Comparison of ENCODE assay signal across 14 mouse cellular contexts in genomic region chr9:99400781-99401180, GRCm38 (mm10). TPM values are rescaled to one million over a fixed set of nuclear protein-coding genes. Genes with fewer than 3 reads are reported as not detected.
A peak's percentile ranks its signal among the peaks of the same experiment; 100 is the strongest.
DNase-seq lines count a peak whose midpoint lies in the region; ATAC-seq and TF ChIP-seq lines count a peak whose summit lies in the region.
"Had no signal": no experiment of that assay in that cellular context is flagged by ENCODE, and none has a peak within 500 bp of the region (broad histone marks: within the 10 kb centered on the region; RNA-seq: fewer than 3 reads in every experiment).

No protein-coding gene starts in this region.

- 74% methylated on average over 6 of the region's 6 CpGs for WGBS in midbrain, postnatal 0 days
- 86% methylated on average over 6 of the region's 6 CpGs for WGBS in midbrain, embryonic 15.5 days
- WGBS in cerebellum, adult 2 months = 43% methylated on average over 6 of the region's 6 CpGs
- 78% methylated on average over 6 of the region's 6 CpGs for WGBS in olfactory bulb, adult 2 months
- 76% methylated on average over 6 of the region's 6 CpGs for WGBS in forebrain, embryonic 10.5 days

- H3K4me2 ChIP-seq in midbrain, postnatal 0 days (ENCODE audit: low read depth, low read length, poor library complexity, severe bottlenecking) = no peak overlapping the region
- no peak overlapping the region for H3K4me2 ChIP-seq in midbrain, embryonic 15.5 days
- H3K4me2 ChIP-seq: heart, embryonic 11.5 days had no signal

- H3K36me3 ChIP-seq in midbrain, postnatal 0 days (ENCODE audit: insufficient read depth, low read length) = peaks cover 14% of the 10 kb centered on the region
- H3K36me3 ChIP-seq in midbrain, embryonic 15.5 days (replicated peaks) = 0 out of 2 replicates have a peak, but pooled peaks cover 4% of the 10 kb centered on the region
- H3K36me3 ChIP-seq in forebrain, embryonic 10.5 days (replicated peaks) = no peaks in the 10 kb centered on the region
- H3K36me3 ChIP-seq: midbrain, embryonic 10.5 days had no signal

- no peak for TF ChIP-seq POLR2A in cerebellum, adult 2 months (IDR thresholded peaks at IDR 0.05; ENCODE audit: borderline replicate concordance, insufficient read depth, low read length)
- no peak for TF ChIP-seq POLR2A in olfactory bulb, adult 2 months (IDR thresholded peaks at IDR 0.05; ENCODE audit: insufficient read depth, low read depth, low read length)

- no peak overlapping the region for H3K4me3 ChIP-seq in gastrocnemius, adult 2 months
- H3K4me3 ChIP-seq in midbrain, postnatal 0 days (ENCODE audit: low read depth, low read length) = no peak overlapping the region
- H3K4me3 ChIP-seq in midbrain, embryonic 15.5 days = no peak overlapping the region
- H3K4me3 ChIP-seq in cerebellum, adult 2 months (replicated peaks; ENCODE audit: insufficient read depth, low read depth, low read length) = no peak overlapping the region
- no peak overlapping the region for H3K4me3 ChIP-seq in olfactory bulb, adult 2 months (ENCODE audit: insufficient read depth, low read depth, low read length)
- no peak overlapping the region for H3K4me3 ChIP-seq in forebrain, embryonic 10.5 days
- H3K4me3 ChIP-seq: midbrain, embryonic 10.5 days had no signal

- H3K9me3 ChIP-seq in midbrain, postnatal 0 days (ENCODE audit: low read length) = no peaks in the 10 kb centered on the region
- no peaks in the 10 kb centered on the region for H3K9me3 ChIP-seq in midbrain, embryonic 15.5 days
- H3K9me3 ChIP-seq in forebrain, embryonic 10.5 days = no peaks in the 10 kb centered on the region
- H3K9me3 ChIP-seq: midbrain, embryonic 10.5 days had no signal

- intact Hi-C loops in gastrocnemius, adult 2 months (cut with DNase I) = loop anchor here (2.0 kb wide), 1 partner anchor 36 kb away; the partner anchor contains the start of gene Mras
- intact Hi-C loops in gastrocnemius, postnatal 36 days (cut with DNase I) = loop anchor here (5.0 kb wide), 1 partner anchor 37 kb away; the partner anchor contains the start of gene Mras

- no peaks in the 10 kb centered on the region for H3K4me1 ChIP-seq in midbrain, postnatal 0 days (ENCODE audit: insufficient read depth, low read length)
- peaks cover 4% of the 10 kb centered on the region; the same call in 1 of the 2 replicates for H3K4me1 ChIP-seq in midbrain, embryonic 15.5 days
- peaks cover 15% of the 10 kb centered on the region for H3K4me1 ChIP-seq in cerebellum, adult 2 months (ENCODE audit: control insufficient read depth, insufficient read depth, low read length)
- peaks cover 25% of the 10 kb centered on the region for H3K4me1 ChIP-seq in olfactory bulb, adult 2 months (ENCODE audit: control insufficient read depth, insufficient read depth, low read length)
- no peaks in the 10 kb centered on the region for H3K4me1 ChIP-seq in forebrain, embryonic 10.5 days
- H3K4me1 ChIP-seq: midbrain, embryonic 10.5 days had no signal

- no peak for ATAC-seq in midbrain, postnatal 0 days (ENCODE audit: low FRiP score)
- ATAC-seq in midbrain, embryonic 15.5 days (replicated peaks) = no peak
- ATAC-seq: inflammation-experienced regulatory T-cells, adult 6 months had no signal

- H3K27ac ChIP-seq in gastrocnemius, adult 2 months = peak overlapping the region; percentile 84
- peak overlapping the region; percentile 47; the same call in 1 of the 2 replicates for H3K27ac ChIP-seq in midbrain, postnatal 0 days (ENCODE audit: low read depth, low read length)
- H3K27ac ChIP-seq in midbrain, embryonic 15.5 days = no peak overlapping the region
- 0 out of 2 replicates have a peak overlapping the region, but pooled peaks have one; percentile 4 for H3K27ac ChIP-seq in cerebellum, adult 2 months (ENCODE audit: insufficient read depth, low read length)
- peak overlapping the region; percentile 23; the same call in 1 of the 2 replicates for H3K27ac ChIP-seq in olfactory bulb, adult 2 months (ENCODE audit: insufficient read depth, low read depth, low read length)
- H3K27ac ChIP-seq in forebrain, embryonic 10.5 days = no peak overlapping the region
- H3K27ac ChIP-seq: midbrain, embryonic 10.5 days had no signal

- no peak for TF ChIP-seq CTCF in gastrocnemius, adult 2 months (IDR thresholded peaks at IDR 0.05)
- TF ChIP-seq CTCF in midbrain, postnatal 0 days (IDR thresholded peaks at IDR 0.05) = no peak
- no peak for TF ChIP-seq CTCF in cerebellum, adult 2 months (IDR thresholded peaks at IDR 0.05; ENCODE audit: borderline replicate concordance, insufficient read depth, low read depth, low read length)
- TF ChIP-seq CTCF in olfactory bulb, adult 2 months (IDR thresholded peaks at IDR 0.05; ENCODE audit: insufficient read depth, low read depth, low read length) = no peak

- H3K27me3 ChIP-seq in midbrain, postnatal 0 days (ENCODE audit: insufficient read depth, low read length) = no peaks in the 10 kb centered on the region
- H3K27me3 ChIP-seq in midbrain, embryonic 15.5 days (replicated peaks) = no peaks in the 10 kb centered on the region
- no peaks in the 10 kb centered on the region for H3K27me3 ChIP-seq in cerebellum, adult 2 months (ENCODE audit: control insufficient read depth, insufficient read depth, low read length)
- H3K27me3 ChIP-seq in forebrain, embryonic 10.5 days (ENCODE audit: poor library complexity, severe bottlenecking) = no peaks in the 10 kb centered on the region

- no peak overlapping the region for H3K9ac ChIP-seq in midbrain, postnatal 0 days (replicated peaks; ENCODE audit: low read length, poor library complexity, severe bottlenecking)
- no peak overlapping the region for H3K9ac ChIP-seq in midbrain, embryonic 15.5 days

- peak; percentile 74 for DNase-seq in gastrocnemius, adult 2 months
- no peak for DNase-seq in gastrocnemius, postnatal 36 days
- no peak for DNase-seq in midbrain, postnatal 0 days (ENCODE audit: low spot score)
- DNase-seq in cerebellum, adult 2 months = peak; percentile 47 to 63
- DNase-seq in forebrain, embryonic 10.5 days (ENCODE audit: extremely low spot score, low spot score) = no peak
- DNase-seq in embryo, embryonic 10 days (ENCODE audit: low spot score) = no peak
- DNase-seq: embryo, embryonic 11 days; lung, adult 18-20 months had no signal

RNA-seq across cellular contexts. Expression of gene Mras, which starts 36.4 kb away (rescaled TPM):
- 1 to 10 TPM; 5.0 to 5.7 TPM for total RNA-seq in gastrocnemius, adult 2 months (2021)
- total RNA-seq in gastrocnemius, postnatal 36 days (2021) = 1 to 10 TPM; 4.0 to 5.1 TPM
- total RNA-seq in midbrain, postnatal 0 days (2014; rRNA removed) = 73.8 and 92.9 TPM in 2 replicates
- 70.0 and 72.6 TPM in 2 replicates for polyA plus RNA-seq in midbrain, postnatal 0 days (2015; fragmentation: Nextera tagmentation; extraction: Ambion mirVana)
- 64.2 and 64.3 TPM in 2 replicates for polyA plus RNA-seq in midbrain, embryonic 15.5 days (2015; fragmentation: Nextera tagmentation; extraction: Ambion mirVana)
- polyA plus RNA-seq in cerebellum, adult 2 months (2012; rRNA removed) = 68.9 and 81.5 TPM in 2 replicates
- polyA plus RNA-seq in olfactory bulb, adult 2 months (2012; ENCODE audit: insufficient read depth, insufficient read length, low replicate concordance, missing spikeins) = not detected in 2 replicates
- polyA plus RNA-seq in forebrain, embryonic 10.5 days (2016; fragmentation: Nextera tagmentation; extraction: Ambion mirVana) = 7.6 and 8.7 TPM in 2 replicates

RNA-seq across cellular contexts. Expression of gene Esyt3, which starts 42.4 kb away (rescaled TPM):
- not detected for total RNA-seq in gastrocnemius, adult 2 months (2021)
- not detected for total RNA-seq in gastrocnemius, postnatal 36 days (2021)
- total RNA-seq in midbrain, postnatal 0 days (2014; rRNA removed) = 0.82 and 1.1 TPM in 2 replicates
- 1.4 and 1.8 TPM in 2 replicates for polyA plus RNA-seq in midbrain, postnatal 0 days (2015; fragmentation: Nextera tagmentation; extraction: Ambion mirVana)
- polyA plus RNA-seq in midbrain, embryonic 15.5 days (2015; fragmentation: Nextera tagmentation; extraction: Ambion mirVana) = 0.63 and 0.75 TPM in 2 replicates
- 0.43 and 0.54 TPM in 2 replicates for polyA plus RNA-seq in cerebellum, adult 2 months (2012; rRNA removed)
- not detected in 2 replicates for polyA plus RNA-seq in olfactory bulb, adult 2 months (2012; ENCODE audit: insufficient read depth, insufficient read length, low replicate concordance, missing spikeins)
- polyA plus RNA-seq in forebrain, embryonic 10.5 days (2016; fragmentation: Nextera tagmentation; extraction: Ambion mirVana) = 0.35 and 0.37 TPM in 2 replicates

RNA-seq across cellular contexts. Expression of gene Nme9, which starts 50.5 kb away (rescaled TPM):
- total RNA-seq in gastrocnemius, adult 2 months (2021) = not detected
- total RNA-seq in gastrocnemius, postnatal 36 days (2021) = not detected
- total RNA-seq in midbrain, postnatal 0 days (2014; rRNA removed) = 0.42 and 1.2 TPM in 2 replicates
- 0.72 and 0.90 TPM in 2 replicates for polyA plus RNA-seq in midbrain, postnatal 0 days (2015; fragmentation: Nextera tagmentation; extraction: Ambion mirVana)
- 0.30 and 1.1 TPM in 2 replicates for polyA plus RNA-seq in midbrain, embryonic 15.5 days (2015; fragmentation: Nextera tagmentation; extraction: Ambion mirVana)
- polyA plus RNA-seq in cerebellum, adult 2 months (2012; rRNA removed) = 0.15 and 0.49 TPM in 2 replicates
- polyA plus RNA-seq in olfactory bulb, adult 2 months (2012; ENCODE audit: insufficient read depth, insufficient read length, low replicate concordance, missing spikeins) = not detected in 2 replicates
- not detected in 2 replicates for polyA plus RNA-seq in forebrain, embryonic 10.5 days (2016; fragmentation: Nextera tagmentation; extraction: Ambion mirVana)
- total RNA-seq: left cerebral cortex, postnatal 10 days had no signal
- polyA plus RNA-seq: inflammation-experienced regulatory T-cells, adult 6 months; midbrain, embryonic 10.5 days had no signal

Comparison
In these comparisons a context has a peak if more than half of its experiments do, and no peak if none do; other contexts are left out.
1. DNase-seq: peak in gastrocnemius, adult 2 months (single experiment) and cerebellum, adult 2 months (2 of 2); none in gastrocnemius, postnatal 36 days (0 of 2), midbrain, postnatal 0 days (single experiment), forebrain, embryonic 10.5 days (single experiment) and embryo, embryonic 10 days (single experiment).
2. H3K27ac ChIP-seq: peak in gastrocnemius, adult 2 months (single experiment), midbrain, postnatal 0 days (single experiment), cerebellum, adult 2 months (single experiment) and olfactory bulb, adult 2 months (single experiment); none in midbrain, embryonic 15.5 days (single experiment) and forebrain, embryonic 10.5 days (single experiment).